Mouse (Mus musculus): ENCODE measurements around the gene Zfp946.

Gene Zfp946

DNA sequence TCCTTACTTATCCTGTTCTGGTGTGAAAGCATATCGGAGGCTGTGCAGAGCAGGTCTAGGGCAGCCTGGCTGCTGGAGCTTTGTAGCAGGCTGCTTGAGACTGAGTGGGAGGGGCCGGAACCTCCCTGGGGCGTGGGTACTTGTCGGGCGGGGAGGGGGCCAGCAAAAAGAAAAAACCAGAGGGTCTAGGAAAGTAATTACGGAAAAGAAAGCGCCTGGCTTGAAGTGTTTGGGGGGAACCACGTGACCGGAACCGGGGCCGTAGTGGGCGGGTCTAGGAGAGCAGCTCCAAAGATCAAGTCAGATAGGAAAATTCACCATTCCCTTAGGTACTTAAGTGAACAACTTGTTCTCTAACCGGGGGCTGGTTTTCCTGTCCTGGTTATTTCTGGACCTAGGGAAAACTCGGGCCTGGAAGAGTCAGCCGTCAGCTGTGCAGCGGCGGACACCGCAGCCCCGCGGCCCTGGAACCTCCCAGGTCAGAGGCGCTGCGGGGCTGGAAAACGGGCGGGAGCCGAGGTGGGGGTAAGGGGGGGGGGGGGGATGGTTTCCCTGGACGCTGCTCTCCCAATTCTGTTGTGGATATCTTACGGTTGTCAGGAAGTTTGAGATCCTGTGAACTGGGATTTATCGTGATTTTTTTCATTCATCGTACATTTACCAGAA, at the start of gene Zfp946:
TSS of gene Zfp946 (plus strand) at position 271 of the 666 bp plus-strand sequence.
- DNase-seq = peak; percentile 73

DNA sequence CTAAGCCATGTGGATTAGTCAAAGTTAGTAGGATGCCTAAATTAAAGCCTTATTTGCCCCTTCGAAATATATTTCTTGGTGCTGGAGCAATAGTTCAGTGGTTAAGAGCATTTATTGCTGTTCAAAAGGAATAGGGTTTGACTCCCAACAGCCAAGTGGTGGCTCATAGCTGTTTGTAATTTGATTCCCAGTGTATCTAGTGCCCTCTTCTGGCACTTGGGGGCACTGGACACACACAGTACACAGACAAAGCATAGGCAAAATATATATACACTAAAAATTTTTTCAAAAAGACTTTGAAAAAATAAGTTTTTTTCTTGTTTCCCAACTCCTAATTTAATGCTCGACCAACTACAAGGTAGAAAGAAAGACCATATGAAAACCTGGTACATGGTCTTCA, 13.3 kb upstream of the Zfp946 start:
- no peak for DNase-seq

GRCm38 (mm10) chr17:22417510-22417909, 6.5 kb upstream of the Zfp946 start:
- peak; percentile 52 for DNase-seq

DNA sequence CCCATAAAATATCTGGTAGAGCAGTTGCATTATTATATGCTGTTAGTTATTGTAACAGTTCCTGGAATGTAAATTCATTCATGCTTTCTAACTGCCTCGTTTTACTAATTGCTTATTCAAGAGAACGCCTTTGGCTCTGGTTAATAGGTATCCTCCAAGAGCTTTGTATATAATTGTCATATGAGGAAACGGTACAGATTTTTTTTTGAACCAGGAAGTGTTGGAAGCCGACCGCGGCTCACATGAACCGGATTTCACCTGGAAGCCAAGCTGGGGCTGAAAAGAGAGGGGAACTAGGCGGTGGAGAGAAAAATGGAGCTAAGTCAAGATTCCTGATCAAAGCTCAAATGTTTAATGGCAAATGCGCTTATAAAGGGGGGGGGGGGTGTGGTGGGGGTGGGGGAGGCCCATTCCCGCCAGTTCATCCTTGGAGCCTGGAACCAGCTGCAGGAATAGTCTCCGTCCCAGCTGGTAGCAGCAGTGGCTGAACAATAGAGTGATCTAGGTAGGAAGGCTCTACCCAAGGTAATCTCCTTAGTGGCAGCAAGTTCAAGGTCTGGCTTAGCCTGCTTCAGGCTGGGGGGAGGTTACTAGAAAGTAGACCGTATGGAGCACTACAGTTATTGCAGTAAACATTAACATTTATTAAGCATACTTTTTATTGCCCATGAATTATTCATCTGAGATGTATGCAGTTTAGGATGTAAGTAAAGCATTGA, 773 bp downstream of the Zfp946 start:
- DNase-seq = peak; percentile 14

DNA sequence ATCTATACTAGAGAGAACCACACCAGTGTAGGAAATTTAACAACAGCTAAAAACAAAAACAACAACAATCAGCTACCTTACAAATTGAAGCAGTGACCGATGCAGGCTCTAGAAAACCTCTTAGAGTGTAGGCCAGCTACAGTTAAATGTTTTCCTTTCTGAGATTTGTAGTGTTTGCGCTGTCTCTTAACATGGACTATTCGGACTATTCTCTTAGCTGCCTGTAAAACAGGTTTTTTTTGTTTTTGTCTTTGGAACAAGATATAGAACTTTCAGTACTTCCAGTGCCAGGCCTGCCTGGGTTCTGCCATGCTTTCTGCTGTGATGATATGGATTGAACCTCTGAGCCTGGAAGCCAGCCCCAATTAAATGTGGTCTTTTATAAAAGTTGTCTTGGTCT, 23.7 kb downstream of the Zfp946 start:
- no peak for DNase-seq

GRCm38 (mm10) chr17:22497120-22497519, 73.1 kb downstream of the Zfp946 start:
- no peak for DNase-seq

Measured in cerebellum, adult 8-10 months (tissue).